Mouse (Mus musculus) macrophage (primary cell): Measurements from ENCODE around the gene Myo16. TPM values are rescaled to one million over a fixed set of nuclear protein-coding genes. Genes with fewer than 3 reads are reported as not detected.

Source experiments
- H3K27ac ChIP-seq: fragments of 350-480 bp; formaldehyde crosslinking; 2 replicates; pipeline ENCODE4 v1.9.0; 2021
- H3K36me3 ChIP-seq: fragments of 350-480 bp; formaldehyde crosslinking; 2 replicates; pipeline ENCODE4 v1.9.0; 2021; ENCODE audit errors: inconsistent target
- H3K4me3 ChIP-seq: fragments of 350-480 bp; formaldehyde crosslinking; 2 replicates; pipeline ENCODE4 v1.9.0; 2021; ENCODE audit errors: inconsistent target
- H3K79me2 ChIP-seq: fragments of 350-480 bp; formaldehyde crosslinking; 2 replicates; pipeline ENCODE4 v1.9.0; 2021; ENCODE audit errors: inconsistent target
- WGBS: methylation state at CpG from one replicate; pipeline ENCODE4 v1.1.7; 2026; ENCODE audit warnings: inconsistent platforms; ENCODE audit not compliant: missing documents; 5-methylcytosine and 5-hydroxymethylcytosine counted together
- polyA plus RNA-seq: library from polyadenylated mRNA; stranded (reverse); fragments of 250-400 nt; gene quantifications from 3 replicates; pipeline ENCODE4 v1.2.4, GENCODE M21; 2018; ENCODE audit warnings: inconsistent platforms
- total RNA-seq, 78 experiments: library from RNA; depleted of rRNA; stranded (reverse); fragments of 250-400 nt; gene quantifications; 1 replicate in 9 of 78; 2 replicates in 24 of 78; 3 replicates in 43 of 78; 4 replicates in 2 of 78; pipeline ENCODE4 v1.2.4; 2018; ENCODE audit warnings: inconsistent platforms in 56 of 78

Gene Myo16
- total RNA-seq (2018; cell fraction: chromatin; rRNA removed): under 1 TPM in 21 of 26 experiments, not detected in 5; 0.13 to 0.73 (median 0.25) TPM
- total RNA-seq (2018; cell fraction: cytosol; rRNA removed): under 1 TPM in 19 of 26 experiments, not detected in 7; under 0.01 to 0.07 (median 0.04) TPM
- under 1 TPM in 12 of 26 experiments, not detected in 14; 0.12 to 0.99 (median 0.19) TPM for total RNA-seq (2018; cell fraction: nucleus; rRNA removed)
- not detected in 3 replicates for polyA plus RNA-seq

- Histone ChIP-seq H3K27ac (no peak within 1 kb of the TSS), H3K36me3 (no peaks in the 10 kb centered on the region), H3K79me2 (no peaks in the 10 kb centered on the region), H3K4me3 (no peak within 1 kb of the TSS)
- WGBS: 5% methylated on average over 59 of the region's 61 CpGs
Observed at GRCm38 (mm10) chr8:10153611-10154438, at the start of gene Myo16. Gene Myo16, plus strand, starts transcription at chr8:10153911.

- no peak overlapping the region for H3K27ac ChIP-seq
- H3K79me2 ChIP-seq: no peaks in the 10 kb centered on the region
- no peak overlapping the region for H3K4me3 ChIP-seq
- no peaks in the 10 kb centered on the region for H3K36me3 ChIP-seq
- 88% methylated on average over 8 of the region's 8 CpGs for WGBS
Observed at GRCm38 (mm10) chr8:10108516-10109271, 45.0 kb upstream of the Myo16 start.

- Histone ChIP-seq H3K36me3 (no peaks in the 10 kb centered on the region), H3K4me3 (no peak overlapping the region), H3K27ac (no peak overlapping the region), H3K79me2 (no peaks in the 10 kb centered on the region)
- WGBS: 95% methylated on average over 5 of the region's 5 CpGs
Observed at GRCm38 (mm10) chr8:10122749-10123148, 31.0 kb upstream of the Myo16 start.

GRCm38 (mm10) chr8:10123412-10123811, 30.3 kb upstream of the Myo16 start:
- H3K79me2 ChIP-seq: no peaks in the 10 kb centered on the region
- H3K36me3 ChIP-seq: no peaks in the 10 kb centered on the region
- H3K27ac ChIP-seq: no peak overlapping the region
- H3K4me3 ChIP-seq: no peak overlapping the region
- WGBS: 94% methylated on average over 2 of the region's 2 CpGs

GRCm38 (mm10) chr8:10125684-10126083, 28.0 kb upstream of the Myo16 start:
- Histone ChIP-seq H3K27ac (no peak overlapping the region), H3K36me3 (no peaks in the 10 kb centered on the region), H3K79me2 (no peaks in the 10 kb centered on the region), H3K4me3 (no peak overlapping the region)
- WGBS: 91% methylated on average over 4 of the region's 4 CpGs

GRCm38 (mm10) chr8:10130513-10131414, 22.9 kb upstream of the Myo16 start:
- Histone ChIP-seq H3K79me2 (no peaks in the 10 kb centered on the region), H3K4me3 (no peak overlapping the region), H3K36me3 (no peaks in the 10 kb centered on the region), H3K27ac (no peak overlapping the region)
- WGBS: 80% methylated on average over 15 of the region's 15 CpGs

GRCm38 (mm10) chr8:10139536-10139935, 14.2 kb upstream of the Myo16 start:
- H3K36me3 ChIP-seq: no peaks in the 10 kb centered on the region
- no peak overlapping the region for H3K4me3 ChIP-seq
- WGBS: 17% methylated on average over 8 of the region's 8 CpGs
- H3K27ac ChIP-seq: no peak overlapping the region
- H3K79me2 ChIP-seq: no peaks in the 10 kb centered on the region

- WGBS: 87% methylated on average over 10 of the region's 10 CpGs
- Histone ChIP-seq H3K4me3 (no peak overlapping the region), H3K79me2 (no peaks in the 10 kb centered on the region), H3K27ac (no peak overlapping the region), H3K36me3 (no peaks in the 10 kb centered on the region)
Observed at GRCm38 (mm10) chr8:10143961-10144360, 9.8 kb upstream of the Myo16 start.

- Histone ChIP-seq H3K27ac (no peak overlapping the region), H3K79me2 (no peaks in the 10 kb centered on the region), H3K4me3 (no peak overlapping the region), H3K36me3 (no peaks in the 10 kb centered on the region)
- WGBS: 95% methylated on average over 5 of the region's 6 CpGs
Observed at GRCm38 (mm10) chr8:10151692-10152247, 1.9 kb upstream of the Myo16 start.

GRCm38 (mm10) chr8:10154439-10154745, 681 bp downstream of the Myo16 start:
- Histone ChIP-seq H3K27ac (no peak overlapping the region), H3K4me3 (no peak overlapping the region), H3K79me2 (no peaks in the 10 kb centered on the region), H3K36me3 (no peaks in the 10 kb centered on the region)
- 10% methylated on average over 4 of the region's 4 CpGs for WGBS

GRCm38 (mm10) chr8:10155075-10155474, 1.4 kb downstream of the Myo16 start:
- no peak overlapping the region for H3K4me3 ChIP-seq
- no peak overlapping the region for H3K27ac ChIP-seq
- no peaks in the 10 kb centered on the region for H3K36me3 ChIP-seq
- H3K79me2 ChIP-seq: no peaks in the 10 kb centered on the region
- 93% methylated on average over 16 of the region's 16 CpGs for WGBS

GRCm38 (mm10) chr8:10161106-10161505, 7.4 kb downstream of the Myo16 start:
- WGBS: 84% methylated on average over 3 of the region's 3 CpGs

GRCm38 (mm10) chr8:10164959-10165358, 11.2 kb downstream of the Myo16 start:
- H3K36me3 ChIP-seq: no peaks in the 10 kb centered on the region
- no peak overlapping the region for H3K27ac ChIP-seq
- WGBS: 74% methylated on average over 2 of the region's 2 CpGs
- no peak overlapping the region for H3K4me3 ChIP-seq
- H3K79me2 ChIP-seq: no peaks in the 10 kb centered on the region

More at GRCm38 (mm10) chr8:10161106-10161505, 7.4 kb downstream of the Myo16 start:
- Histone ChIP-seq H3K79me2 (no peaks in the 10 kb centered on the region), H3K36me3 (no peaks in the 10 kb centered on the region), H3K4me3 (no peak overlapping the region), H3K27ac (no peak overlapping the region)

- H3K4me3 ChIP-seq: no peak overlapping the region
- 68% methylated on average over 4 of the region's 4 CpGs for WGBS
- H3K27ac ChIP-seq: no peak overlapping the region
- H3K36me3 ChIP-seq: no peaks in the 10 kb centered on the region
- H3K79me2 ChIP-seq: no peaks in the 10 kb centered on the region
Observed at GRCm38 (mm10) chr8:10168326-10168725, 14.6 kb downstream of the Myo16 start.
